Comparison of ENCODE assay signal across 9 mouse cellular contexts in genomic region chr7:130762071-130762897, GRCm38 (mm10). TPM values are rescaled to one million over a fixed set of nuclear protein-coding genes. Genes with fewer than 3 reads are reported as not detected.
A peak's percentile ranks its signal among the peaks of the same experiment; 100 is the strongest.
DNase-seq lines count a peak whose midpoint lies in the region; ATAC-seq and TF ChIP-seq lines count a peak whose summit lies in the region.
"Had no signal": no experiment of that assay in that cellular context is flagged by ENCODE, and none has a peak within 500 bp of the region (broad histone marks: within the 10 kb centered on the region; RNA-seq: fewer than 3 reads in every experiment).

No protein-coding gene starts in this region.

- no peaks in the 10 kb centered on the region for H3K36me3 ChIP-seq in testis, adult 2 months (ENCODE audit: control insufficient read depth, insufficient read depth, low read length)
- no peaks in the 10 kb centered on the region for H3K36me3 ChIP-seq in megakaryocyte, embryonic 14.5 days (replicated peaks; ENCODE audit: low read length)
- H3K36me3 ChIP-seq: G1E had no signal

- ATAC-seq in common myeloid progenitor, adult 5-6 weeks (replicated peaks; ENCODE audit: low read depth, poor library complexity, severe bottlenecking), result peak; percentile 81

- H3K9me3 ChIP-seq in megakaryocyte, embryonic 14.5 days, result no peaks in the 10 kb centered on the region

- H3K27ac ChIP-seq in testis, adult 2 months (ENCODE audit: control insufficient read depth, insufficient read depth, low read depth, low read length), result no peak overlapping the region

- peak; percentile 61; the same call in 1 of the 2 replicates for TF ChIP-seq CTCF in testis, adult 2 months (IDR thresholded peaks at IDR 0.05; ENCODE audit: control insufficient read depth, insufficient read depth, insufficient replicate concordance, low read depth, low read length)

- no peaks in the 10 kb centered on the region for H3K4me1 ChIP-seq in testis, adult 2 months (ENCODE audit: control insufficient read depth, insufficient read depth, low read length)
- H3K4me1 ChIP-seq in megakaryocyte, embryonic 14.5 days, result peaks cover 14% of the 10 kb centered on the region

- no peak for TF ChIP-seq POLR2A in testis, adult 2 months (IDR thresholded peaks at IDR 0.05; ENCODE audit: control insufficient read depth, low read depth, low read length)

- no peak overlapping the region for H3K4me3 ChIP-seq in testis, adult 2 months (ENCODE audit: control insufficient read depth, low read depth, low read length)
- H3K4me3 ChIP-seq in megakaryocyte, embryonic 14.5 days (replicated peaks), result peak overlapping the region; percentile 11

- DNase-seq in testis, postnatal 14 days (ENCODE audit: low spot score), result no peak
- DNase-seq in gastrocnemius, adult 18-20 months (ENCODE audit: low spot score), result peak; percentile 68
- DNase-seq in hindlimb bud, embryonic 11.5 days (ENCODE audit: extremely low spot score, low read depth, low spot score), result peak; percentile 33
- peak; percentile 50 for DNase-seq in left cerebral cortex, adult 11 months (ENCODE audit: low spot score)
- peak; percentile 80 to 81 for DNase-seq in right cerebral cortex, adult 2 months (ENCODE audit: low spot score in 2 of 2)

- H3K27me3 ChIP-seq in testis, adult 2 months (ENCODE audit: control insufficient read depth, insufficient read depth, low read length), result no peaks in the 10 kb centered on the region
- H3K27me3 ChIP-seq in megakaryocyte, embryonic 14.5 days (replicated peaks), result no peaks in the 10 kb centered on the region

RNA-seq across cellular contexts. Expression of gene Btbd16, which starts 11.6 kb away (rescaled TPM):
- polyA plus RNA-seq in testis, adult 2 months (2012; rRNA removed), result 254 and 255 TPM in 2 replicates
- 0.32 and 0.68 TPM in 2 replicates for total RNA-seq in common myeloid progenitor, adult 5-6 weeks (2017)
- not detected for total RNA-seq in gastrocnemius, adult 18-20 months (2021)
- polyA plus RNA-seq in megakaryocyte, embryonic 14.5 days (2012; ENCODE audit: insufficient read depth, low replicate concordance), result not detected in 2 replicates
- polyA plus RNA-seq: G1E had no signal
